Mouse (Mus musculus) olfactory bulb, adult 2 months (tissue): ENCODE measurements around the gene Slc7a14.

ENCODE experiments used
- CTCF ChIP-seq: fragments of 200-500 bp; IDR thresholded peaks from 2 replicates; pipeline ENCODE4 v1.5.1; 2012; ENCODE audit warnings: low read depth, mild to moderate bottlenecking, low read length, moderate library complexity; ENCODE audit not compliant: insufficient read depth
- POLR2A ChIP-seq: fragments of 200-500 bp; IDR thresholded peaks from 2 replicates; pipeline ENCODE4 v1.6.1; 2012; ENCODE audit warnings: mild to moderate bottlenecking, low read depth, low read length, moderate library complexity; ENCODE audit not compliant: insufficient read depth

- TF ChIP-seq CTCF: no peak
- TF ChIP-seq POLR2A: no peak
Observed at GRCm38 (mm10) chr3:31309371-31309933, 726 bp downstream of the Slc7a14 start.
